Mouse (Mus musculus): Measurements from ENCODE around the gene Rasl12.

Rasl12 gene

DNA sequence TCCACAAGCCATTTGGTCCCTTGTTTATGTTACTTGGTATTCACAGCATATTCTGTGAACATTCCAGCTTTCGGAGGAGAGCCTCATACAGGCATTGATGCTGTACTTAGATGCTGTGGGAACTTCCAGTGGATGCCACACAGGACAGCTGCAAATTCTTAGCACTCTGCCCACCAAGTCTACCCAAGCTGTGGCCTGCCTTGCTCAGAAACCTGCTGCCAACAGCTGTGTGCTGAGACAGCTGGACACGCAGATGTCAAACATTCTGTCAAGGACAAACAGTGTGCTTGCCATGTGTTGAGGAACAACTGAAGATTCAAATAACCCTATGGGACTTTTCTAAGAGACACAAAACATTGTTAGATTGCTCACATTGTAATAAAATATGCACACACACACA lies 60.7 kb downstream of the Rasl12 start:
- DNase-seq = peak; percentile 83

DNA sequence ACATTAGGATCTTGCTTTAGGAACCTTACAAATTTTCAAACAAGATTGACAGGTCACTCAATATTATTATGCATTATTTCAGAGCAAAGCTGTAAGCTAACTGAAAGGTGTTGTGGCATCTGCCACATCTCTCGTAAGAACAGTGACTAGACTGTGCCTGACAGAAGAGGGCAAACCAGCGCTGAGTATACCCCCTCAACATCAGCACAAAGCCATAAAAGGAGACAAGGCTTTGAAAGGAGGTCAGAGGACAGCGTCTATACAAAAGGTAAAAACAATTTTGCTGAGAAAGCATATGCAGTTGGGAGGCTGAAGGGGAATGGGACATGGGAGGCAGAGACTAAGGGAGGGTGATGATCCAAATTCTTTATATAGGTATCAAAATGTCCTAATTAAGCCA lies 61.9 kb downstream of the Rasl12 start:
- DNase-seq = no peak

DNA sequence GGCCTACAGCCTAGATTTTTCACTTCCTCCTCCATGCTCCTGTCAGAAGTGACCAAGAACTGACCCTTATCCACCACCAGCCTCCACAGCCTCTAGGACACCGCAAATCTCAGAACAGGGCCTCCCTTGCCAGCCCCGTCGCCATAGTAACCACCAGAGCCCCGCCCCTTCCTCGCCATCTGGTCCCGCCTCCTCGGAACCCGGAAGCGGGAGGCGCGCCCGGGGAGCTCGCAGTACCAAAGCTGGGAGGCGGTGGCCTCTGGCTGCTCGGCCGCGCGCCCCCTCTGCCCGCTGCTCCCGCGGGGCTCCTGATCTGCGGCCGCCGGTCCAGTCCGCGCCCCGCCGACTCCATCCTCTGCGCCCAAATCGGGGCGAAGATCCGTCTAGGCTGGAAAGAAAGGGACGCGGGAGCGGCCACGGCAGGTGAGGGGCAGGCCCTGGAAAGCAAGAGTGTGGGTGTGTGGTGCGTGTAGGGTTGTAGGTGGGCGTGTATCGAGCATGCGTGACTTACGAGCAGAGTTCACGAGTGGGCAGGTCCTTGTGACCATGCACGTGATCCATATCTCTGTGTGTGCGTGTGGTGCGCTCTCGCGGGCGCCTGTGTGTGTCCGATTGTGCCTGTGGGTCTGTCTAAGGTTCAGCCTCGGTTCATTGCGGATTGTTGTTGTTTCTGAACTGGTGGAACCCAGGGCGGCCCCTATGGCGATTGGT lies 62.6 kb downstream of the Rasl12 start, which contains the start of gene Spg21:
Gene Spg21, plus strand, starts transcription at position 216 of the 711 bp plus-strand sequence.
- DNase-seq = peak; percentile 100

DNA sequence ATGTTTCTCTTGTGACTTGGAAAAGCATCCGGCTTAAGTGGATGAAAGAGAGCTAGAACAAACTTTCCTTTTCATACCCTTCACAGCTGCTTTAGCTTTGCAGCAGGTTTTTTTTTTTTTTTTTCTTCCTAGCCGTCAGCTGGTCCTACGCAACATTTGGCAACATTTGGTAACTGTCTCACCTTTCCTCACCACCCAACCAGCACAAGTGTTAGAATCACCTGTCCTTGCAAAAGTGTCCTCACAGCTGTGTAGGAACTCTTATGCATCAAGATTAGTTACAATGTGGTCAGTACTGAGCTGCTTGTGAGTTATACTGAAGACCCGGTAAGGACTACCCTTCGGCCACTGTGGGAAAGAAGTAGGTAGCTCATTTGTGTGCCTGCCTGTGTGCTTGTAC lies 64.2 kb downstream of the Rasl12 start:
- no peak for DNase-seq

DNA sequence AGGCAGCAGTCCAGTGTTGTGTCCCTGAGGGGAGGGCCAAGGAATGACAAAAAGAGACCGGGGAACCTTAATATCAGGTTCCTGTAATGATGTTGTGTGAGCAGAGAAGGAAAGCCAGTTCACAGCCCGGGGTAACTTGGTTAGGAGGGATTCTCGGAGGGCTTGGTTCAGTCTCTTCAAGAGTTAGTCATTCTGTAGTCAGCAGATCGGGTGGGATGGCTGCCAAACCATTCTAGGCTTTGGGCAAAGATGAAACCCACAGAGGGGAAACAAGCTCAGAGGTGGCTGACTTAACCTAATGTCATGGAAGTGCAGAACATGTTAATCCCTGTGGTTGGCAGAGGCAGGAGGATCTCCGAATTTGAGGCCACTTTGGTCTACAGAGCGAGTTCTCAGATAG lies 65.9 kb downstream of the Rasl12 start:
- DNase-seq = peak; percentile 93

Data from heart, adult 11 months (tissue).